Mouse (Mus musculus): ENCODE data around the gene Ddi2. TPM values are rescaled to one million over a fixed set of nuclear protein-coding genes. Genes with fewer than 3 reads are reported as not detected.

Ddi2 gene
- total RNA-seq, 2 experiments from 2014 or later, result 47.6 to 52.4 TPM

Other genes with a start within 250 kb of the Ddi2 start
- gene Spen, start 184.8 kb downstream of the Ddi2 start, total RNA-seq (2021), result 10 to 100 TPM; 60.3 to 66.7 TPM
- under 1 TPM; 0.61 to 0.74 TPM for gene Fblim1, start 117.3 kb downstream of the Ddi2 start, total RNA-seq (2021)
- gene Tmem82, start 104.8 kb downstream of the Ddi2 start, total RNA-seq (2021), result under 1 TPM; 0.32 to 0.51 TPM
- gene Slc25a34, start 99.6 kb downstream of the Ddi2 start, total RNA-seq (2021), result 1 to 10 TPM; 4.1 to 4.2 TPM
- 10 to 100 TPM; 81.2 to 81.3 TPM for gene Plekhm2, start 58.5 kb downstream of the Ddi2 start, total RNA-seq (2021)
- gene Rsc1a1, start 37.8 kb downstream of the Ddi2 start, total RNA-seq (2021), result under 1 TPM in 1 of 2 experiments, not detected in 1; 0.25 TPM
- under 1 TPM in 1 of 2 experiments, not detected in 1; 0.22 TPM for gene Agmat, start 23.3 kb upstream of the Ddi2 start, total RNA-seq (2021)
- 10 to 100 TPM; 44.2 to 48.6 TPM for gene Dnajc16, start 67.5 kb upstream of the Ddi2 start, total RNA-seq (2021)
- gene Casp9, start 70.2 kb upstream of the Ddi2 start, total RNA-seq (2021), result 10 to 100 TPM; 25.6 to 28.8 TPM
- not detected for gene Cela2a, start 102.7 kb upstream of the Ddi2 start, total RNA-seq (2021)
- gene Ctrc, start 122.9 kb upstream of the Ddi2 start, total RNA-seq (2021), result not detected
- 100 to 1,000 TPM; 157 to 184 TPM for gene Efhd2, start 151.5 kb upstream of the Ddi2 start, total RNA-seq (2021)

Data from layer of hippocampus, adult 18-20 months (tissue).